Mouse (Mus musculus): ENCODE data around the gene Gm15130.

The Gm15130 gene

DNA sequence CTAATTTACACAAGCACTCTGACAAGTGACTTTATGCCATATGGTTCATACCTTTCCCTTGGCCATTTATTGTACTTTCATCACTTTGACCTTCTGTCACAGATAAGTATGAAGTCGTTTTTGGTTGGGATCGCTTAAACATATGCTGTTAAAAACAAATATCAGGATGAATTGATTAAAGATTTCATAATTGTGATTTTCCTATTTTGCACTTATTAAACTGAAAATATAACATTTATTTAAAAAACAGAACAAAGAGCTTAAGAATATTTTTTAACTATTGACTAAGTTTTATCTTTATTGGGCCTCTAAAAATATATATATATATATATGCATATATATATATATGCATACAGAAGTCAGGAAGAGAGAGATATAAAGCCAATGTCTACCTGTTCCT, at the start of gene Gm15130:
Gene Gm15130 (minus strand): TSS at position 101 of the 400 bp plus-strand sequence.
- DNase-seq (ENCODE audit: low spot score in 2 of 2), result no peak

DNA sequence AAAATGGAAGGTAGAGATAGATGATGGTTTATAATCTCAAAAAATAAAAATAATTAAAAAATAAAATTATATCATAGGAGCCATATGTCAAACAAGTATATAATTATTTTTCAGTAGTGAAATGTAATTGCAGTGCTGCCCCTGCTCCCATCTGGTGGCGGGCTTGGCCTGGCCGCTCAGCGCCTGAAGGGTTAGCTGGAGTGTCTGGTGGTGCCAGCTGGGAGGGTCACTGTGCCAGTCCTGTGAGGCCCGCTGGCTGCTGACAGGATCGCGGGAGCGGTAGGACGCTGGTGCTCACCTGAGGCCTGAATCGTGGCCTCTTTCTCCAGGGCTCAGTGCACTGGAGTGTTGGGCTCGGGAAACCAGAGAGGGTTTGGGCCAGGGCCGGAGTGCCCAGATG, 29.3 kb upstream of the Gm15130 start:
- DNase-seq (ENCODE audit: low spot score in 2 of 2), result no peak

DNA sequence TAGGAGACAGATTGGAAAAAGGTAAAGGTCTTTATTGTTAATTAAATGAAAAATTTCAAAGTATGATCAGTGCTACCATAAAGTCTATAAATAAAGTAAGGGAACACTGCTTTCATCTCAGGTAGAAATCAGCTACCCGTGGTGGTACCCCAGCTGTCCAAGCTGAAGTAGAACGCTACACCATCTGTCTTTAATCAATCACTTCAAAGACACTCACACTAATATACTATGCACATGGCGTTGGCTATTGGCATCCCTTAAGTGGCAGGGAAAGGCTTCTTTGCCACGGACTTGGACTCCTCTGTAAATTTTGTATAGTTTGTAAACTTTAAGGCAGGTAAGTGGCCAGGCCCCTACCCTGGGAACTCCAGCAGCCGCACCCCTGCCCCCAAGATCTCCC, 17.0 kb downstream of the Gm15130 start:
- DNase-seq (ENCODE audit: low spot score in 2 of 2), result no peak

DNA sequence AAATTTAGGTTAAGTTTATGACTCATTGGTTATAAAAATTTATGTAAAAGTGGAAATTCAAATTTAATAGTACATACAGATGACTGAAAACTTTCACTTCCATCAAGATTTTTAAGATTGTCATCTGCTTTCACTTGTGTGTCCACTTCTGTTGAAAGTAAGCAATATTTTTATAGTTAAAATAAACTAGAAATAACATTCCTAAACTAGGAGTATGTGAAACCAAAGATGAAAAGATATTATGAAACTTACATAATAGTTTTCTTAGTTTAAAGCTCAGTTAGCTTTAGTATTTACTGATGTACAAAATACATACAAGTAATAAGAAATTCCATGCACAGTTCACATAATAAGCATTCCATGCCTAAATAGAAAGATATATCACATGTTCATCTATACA, 46.9 kb downstream of the Gm15130 start, which contains the start of gene Gm13941:
Gene Gm13941 (minus strand): TSS at position 101 of the 400 bp plus-strand sequence.
- no peak for DNase-seq (ENCODE audit: low spot score in 2 of 2)

Measured in natural killer cell, adult 2 months (primary cell).